Mouse (Mus musculus) mature B cell (primary cell): ENCODE data around the gene Glis2.

Experiments
- in situ Hi-C: fragments of 300-500 bp; cut with MboI; formaldehyde crosslinking; loops from 2 replicates; pipeline ENCODE4 v1.14.3; 2019

The Glis2 gene

GRCm38 (mm10) chr16:4603453-4603837, 8.9 kb downstream of the Glis2 start:
- in situ Hi-C loops = no loop called here

GRCm38 (mm10) chr16:4604293-4604837, 9.9 kb downstream of the Glis2 start:
- in situ Hi-C loops = no loop called here

GRCm38 (mm10) chr16:4605514-4606131, 11.1 kb downstream of the Glis2 start:
- in situ Hi-C loops = no loop called here

- in situ Hi-C loops = no loop called here
Measured at GRCm38 (mm10) chr16:4606431-4607084, 12.0 kb downstream of the Glis2 start.

- in situ Hi-C loops = no loop called here
Measured at GRCm38 (mm10) chr16:4607818-4608531, 13.5 kb downstream of the Glis2 start.

- in situ Hi-C loops = no loop called here
Measured at GRCm38 (mm10) chr16:4608532-4609059, 14.1 kb downstream of the Glis2 start.

- in situ Hi-C loops = loop anchor here (5.0 to 10.0 kb wide), 2 partner anchors 39 to 116 kb away; no protein-coding TSS in a partner anchor
Measured at GRCm38 (mm10) chr16:4611193-4611592, 16.7 kb downstream of the Glis2 start.

GRCm38 (mm10) chr16:4611676-4612075, 17.2 kb downstream of the Glis2 start:
- in situ Hi-C loops = loop anchor here (5.0 to 10.0 kb wide), 2 partner anchors 39 to 117 kb away; no protein-coding TSS in a partner anchor

- in situ Hi-C loops = loop anchor here (5.0 to 10.0 kb wide), 2 partner anchors 41 to 119 kb away; no protein-coding TSS in a partner anchor
Measured at GRCm38 (mm10) chr16:4613736-4614135, 19.2 kb downstream of the Glis2 start.

GRCm38 (mm10) chr16:4614639-4615038, 20.1 kb downstream of the Glis2 start:
- in situ Hi-C loops = loop anchor here (5.0 to 10.0 kb wide), 2 partner anchors 42 to 120 kb away; no protein-coding TSS in a partner anchor

- in situ Hi-C loops = loop anchor here (10.0 kb wide), 1 partner anchor 120 kb away; no protein-coding TSS in a partner anchor
Measured at GRCm38 (mm10) chr16:4615297-4615696, 20.8 kb downstream of the Glis2 start.

GRCm38 (mm10) chr16:4616829-4617228, 22.3 kb downstream of the Glis2 start:
- in situ Hi-C loops = loop anchor here (10.0 kb wide), 1 partner anchor 122 kb away; no protein-coding TSS in a partner anchor

GRCm38 (mm10) chr16:4624074-4624473, 29.6 kb downstream of the Glis2 start:
- in situ Hi-C loops = no loop called here

- in situ Hi-C loops = no loop called here
Measured at GRCm38 (mm10) chr16:4624481-4625110, 30.1 kb downstream of the Glis2 start, which contains the start of gene Pam16. TSS of gene Pam16 (minus strand) at chr16:4624988.

- in situ Hi-C loops = no loop called here
Measured at GRCm38 (mm10) chr16:4627105-4627504, 32.6 kb downstream of the Glis2 start.

- in situ Hi-C loops = no loop called here
Measured at GRCm38 (mm10) chr16:4628898-4629419, 34.4 kb downstream of the Glis2 start.

- in situ Hi-C loops = no loop called here
Measured at GRCm38 (mm10) chr16:4629950-4630349, 35.4 kb downstream of the Glis2 start.

- in situ Hi-C loops = no loop called here
Measured at GRCm38 (mm10) chr16:4632050-4632449, 37.5 kb downstream of the Glis2 start.

- in situ Hi-C loops = no loop called here
Measured at GRCm38 (mm10) chr16:4633661-4634060, 39.1 kb downstream of the Glis2 start.

GRCm38 (mm10) chr16:4634681-4635080, 40.2 kb downstream of the Glis2 start:
- in situ Hi-C loops = no loop called here

GRCm38 (mm10) chr16:4635760-4636159, 41.2 kb downstream of the Glis2 start:
- in situ Hi-C loops = no loop called here
